Mouse (Mus musculus) megakaryocyte progenitor cell, adult 5-6 weeks (primary cell): Measurements from ENCODE around the gene Tmem52. TPM values are rescaled to one million over a fixed set of nuclear protein-coding genes. Genes with fewer than 3 reads are reported as not detected.
"Not testable (repeated sequence)": the region's sequence is repeated elsewhere in the genome, so short reads cannot be mapped to it uniquely, and the experiment has no call there.

Experiments used
- ATAC-seq: replicated peaks from 2 replicates; pipeline ENCODE4 v1.8.0; 2016; ENCODE audit warnings: mild to moderate bottlenecking, moderate TSS enrichment, inconsistent platforms; ENCODE audit not compliant: poor library complexity
- total RNA-seq, 2 experiments: library from RNA; stranded (forward) in 1 of 2; stranded (reverse) in 1 of 2; fragments of 157-497, 149-512 nt in 1 of 2; fragments of 200-1000 nt in 1 of 2; gene quantifications; 2 replicates each; pipeline versions ENCODE4 v1.2.3 to v1.2.4; 2015 to 2017

Tmem52 gene
- total RNA-seq, 2 experiments from 2014 or later = 0.15 TPM; not detected in 1

DNA sequence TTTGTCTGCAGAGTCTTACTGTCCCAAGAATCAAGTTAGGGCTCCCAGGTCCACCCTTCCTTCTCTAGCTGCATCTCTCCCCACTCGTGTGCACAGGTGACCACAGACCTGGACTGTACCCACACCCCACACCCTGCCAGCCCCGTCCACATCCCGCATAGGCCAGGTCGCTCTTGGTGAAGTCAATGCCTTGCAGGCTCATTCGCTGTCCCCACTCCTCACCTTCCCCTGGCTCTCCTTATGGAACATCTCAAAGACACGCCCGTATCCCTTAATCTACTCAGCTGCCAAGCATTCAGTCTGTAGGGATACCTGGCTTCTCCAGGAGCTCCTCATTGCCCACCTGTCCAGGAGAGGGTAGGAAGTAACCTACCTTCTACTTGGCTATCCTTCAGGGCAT lies 2.5 kb downstream of the Tmem52 start:
- no peak for ATAC-seq

DNA sequence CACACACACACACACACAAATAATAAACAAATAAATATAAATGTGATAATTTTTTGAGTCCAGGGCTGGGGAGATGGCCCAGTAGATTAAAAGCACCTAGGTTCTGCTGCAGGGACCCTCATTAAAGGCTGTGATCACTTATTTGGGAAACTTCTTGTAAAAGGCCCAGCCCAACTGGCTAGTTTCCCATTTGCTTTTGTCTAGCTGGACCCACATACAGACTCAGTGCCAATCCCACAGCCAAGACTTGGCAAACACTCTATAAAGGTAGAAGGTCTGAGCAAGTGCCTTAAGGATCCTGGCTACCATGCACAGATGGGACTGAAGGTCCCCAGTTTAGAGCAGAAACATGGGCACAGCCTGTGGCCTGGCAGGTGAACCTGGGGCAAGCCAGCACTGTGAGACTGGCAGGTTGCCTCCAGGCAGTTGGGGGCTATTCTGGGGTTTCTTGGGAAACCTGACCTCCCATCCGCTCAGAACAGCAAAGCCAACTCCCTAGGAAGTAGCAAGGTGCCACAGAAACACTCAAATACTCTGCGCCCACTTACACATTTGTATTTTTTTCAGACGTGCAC lies 3.9 kb downstream of the Tmem52 start:
- ATAC-seq = no peak

DNA sequence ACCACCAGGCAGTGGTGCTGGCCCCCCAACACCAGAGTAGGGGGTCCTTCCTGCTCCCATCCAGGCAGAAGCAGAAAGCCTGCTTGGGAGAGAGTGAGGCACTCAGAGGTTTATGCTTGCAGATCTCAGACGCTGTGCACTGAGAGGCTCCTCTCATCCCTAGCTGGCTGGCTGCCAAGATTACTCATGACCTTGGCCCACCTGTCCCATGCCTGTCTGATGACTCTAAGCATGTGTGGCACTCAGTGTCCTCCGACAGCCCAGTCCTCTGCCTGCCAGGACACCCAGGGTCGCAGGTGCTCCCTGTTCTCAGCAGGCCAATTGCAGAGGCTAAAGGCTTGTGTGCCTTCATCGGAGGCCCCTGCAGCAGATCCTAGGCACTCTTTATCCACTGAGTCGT lies 4.4 kb downstream of the Tmem52 start:
- ATAC-seq = no peak

DNA sequence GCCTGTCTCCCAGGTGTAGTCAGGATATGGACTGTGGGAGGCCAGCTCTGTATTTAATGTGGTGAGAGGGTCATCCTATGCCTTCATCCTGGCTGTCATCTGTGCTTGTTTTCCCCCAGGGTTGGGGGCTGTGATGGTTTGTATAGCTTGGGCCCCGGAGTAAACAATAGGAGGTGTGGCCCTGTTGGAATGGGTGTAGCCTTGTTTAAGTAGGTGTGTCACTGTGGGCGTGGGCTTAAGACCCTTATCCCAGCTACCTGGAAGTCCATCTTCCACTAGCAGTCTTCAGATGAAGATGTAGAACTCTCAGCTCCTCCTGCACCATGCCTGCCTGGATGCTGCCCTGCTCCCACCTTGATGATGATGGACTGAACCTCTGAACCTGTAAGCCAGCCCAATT lies 4.9 kb downstream of the Tmem52 start:
- not testable (repeated sequence) for ATAC-seq

DNA sequence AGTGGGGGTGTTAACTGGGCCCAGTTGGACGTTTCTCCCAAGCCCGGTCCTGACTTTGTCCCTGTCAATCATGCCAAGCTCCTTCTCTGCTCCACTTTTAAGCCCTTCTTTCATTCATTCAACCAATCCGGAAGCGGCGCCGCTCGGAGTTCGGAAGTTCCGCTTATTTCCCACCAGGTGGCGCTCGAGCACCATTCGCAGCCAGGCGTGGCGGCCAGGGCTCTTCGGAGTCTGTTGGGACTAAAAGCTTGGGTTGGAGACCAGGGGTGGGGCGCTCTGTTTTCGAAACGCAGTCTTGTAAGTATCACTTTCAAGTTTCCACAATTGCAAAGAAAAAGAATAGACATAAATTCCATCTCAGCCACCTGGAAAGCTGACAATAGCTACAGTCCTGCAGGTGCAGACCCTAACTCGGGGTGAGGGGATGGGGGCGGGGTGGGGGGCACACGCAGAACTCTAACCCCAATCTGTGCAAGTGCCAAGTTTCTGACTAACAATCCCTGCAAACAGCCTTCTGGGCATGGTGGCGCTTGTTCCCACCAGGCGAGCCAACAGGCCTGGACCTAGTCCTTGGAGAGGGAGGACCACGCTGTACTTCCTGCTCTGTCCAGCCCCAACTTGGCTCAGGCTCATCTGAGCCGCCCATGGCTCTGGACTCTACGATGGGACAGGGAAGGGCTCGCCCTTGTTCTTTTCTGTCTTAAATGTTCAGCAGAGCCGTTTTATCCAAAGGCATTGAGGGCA lies 12.6 kb downstream of the Tmem52 start:
- ATAC-seq = peak; percentile 99

DNA sequence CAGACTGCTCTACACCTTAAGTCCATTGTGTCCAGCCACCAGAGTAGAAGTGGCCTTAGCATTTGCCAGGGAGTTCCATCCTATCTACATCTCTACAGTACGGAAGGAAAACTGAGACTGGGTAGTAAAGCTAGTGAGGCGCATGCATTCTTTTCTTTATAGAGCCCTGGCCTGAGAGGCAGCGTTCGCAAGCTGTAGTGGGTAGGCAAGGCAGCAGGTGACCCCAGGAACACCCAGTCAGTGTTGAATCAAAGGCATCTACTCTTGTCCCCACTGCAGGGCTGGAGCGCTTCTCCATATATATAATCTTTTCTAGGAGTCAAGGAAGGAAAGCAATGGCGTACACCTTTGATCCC lies 13.2 kb downstream of the Tmem52 start:
- no peak for ATAC-seq

DNA sequence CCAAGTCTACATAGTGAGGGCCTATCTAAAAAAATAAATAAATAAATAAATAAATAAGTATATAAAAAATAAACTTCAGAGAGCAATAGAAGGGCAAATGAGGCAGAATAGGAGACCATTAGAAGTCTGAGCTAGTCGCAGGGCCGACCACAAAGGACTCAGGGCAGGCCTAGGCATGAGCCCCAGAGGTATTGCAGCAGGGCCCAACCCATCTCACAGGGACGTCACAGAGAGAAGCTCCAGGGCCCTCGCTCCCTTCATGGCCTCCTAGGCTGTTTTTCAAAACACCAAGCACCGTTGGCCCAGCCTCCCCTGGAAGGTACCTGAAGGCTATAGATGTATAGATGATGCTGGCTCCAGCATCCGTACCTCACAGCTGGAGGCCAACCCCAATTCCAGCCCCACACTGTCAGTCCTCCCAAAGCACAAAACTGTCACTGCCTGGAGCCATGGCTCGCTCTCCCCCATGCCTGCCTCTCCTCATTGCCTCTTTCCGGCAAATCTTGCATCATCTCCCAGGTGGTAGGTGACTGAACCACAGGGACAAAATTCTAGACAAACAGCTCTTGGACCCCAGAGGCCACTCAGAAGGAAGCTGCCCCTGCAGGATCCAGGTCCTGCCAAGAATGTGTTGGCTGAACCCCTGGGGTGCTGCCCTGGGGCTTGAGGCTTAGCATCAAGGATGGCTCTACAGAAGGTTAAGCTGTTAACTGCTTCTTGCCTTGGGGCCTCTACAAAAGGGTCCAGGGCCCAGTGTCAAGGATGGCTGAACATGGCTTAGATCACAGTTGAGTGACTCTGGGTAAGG lies 14.0 kb downstream of the Tmem52 start:
- no peak for ATAC-seq

DNA sequence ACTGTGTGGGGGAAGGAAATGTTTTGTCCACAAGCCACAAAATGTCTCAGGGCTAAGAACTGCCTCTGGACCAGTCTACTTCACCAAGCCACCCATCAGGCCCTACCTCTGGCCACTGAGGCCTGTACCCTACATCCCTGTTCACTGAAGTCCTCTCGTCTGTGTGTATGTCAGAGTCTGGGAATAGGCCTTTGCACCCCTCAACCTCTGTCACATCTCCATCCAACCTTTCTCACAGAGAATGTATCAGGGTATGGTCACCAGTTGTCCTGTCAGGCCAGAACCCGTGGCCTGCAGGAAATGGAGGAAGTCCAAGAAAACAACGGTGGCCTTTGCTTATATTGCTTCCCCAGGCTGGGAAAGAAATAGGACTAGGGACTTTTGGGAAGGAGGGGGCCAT lies 16.6 kb downstream of the Tmem52 start:
- no peak for ATAC-seq

DNA sequence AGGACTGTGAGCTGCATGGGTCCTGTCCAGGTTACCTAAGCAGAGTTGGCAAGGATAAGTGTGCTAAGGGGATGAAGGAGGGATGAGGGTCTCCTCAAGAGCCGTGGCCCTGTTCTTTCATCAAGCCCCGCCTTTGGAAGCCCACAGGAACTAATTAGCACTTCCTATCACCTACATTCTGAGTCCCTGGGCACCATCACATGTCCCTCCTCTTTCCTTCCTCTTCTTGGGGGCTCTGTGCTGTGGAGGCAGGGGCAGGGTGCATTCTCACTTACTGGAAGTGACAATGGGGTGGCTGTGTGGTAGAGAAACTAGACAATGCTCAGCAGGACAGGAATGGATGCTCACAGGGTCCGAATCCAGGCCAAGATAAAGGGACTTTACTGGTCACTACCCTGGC lies 18.8 kb downstream of the Tmem52 start:
- ATAC-seq = peak; percentile 43

DNA sequence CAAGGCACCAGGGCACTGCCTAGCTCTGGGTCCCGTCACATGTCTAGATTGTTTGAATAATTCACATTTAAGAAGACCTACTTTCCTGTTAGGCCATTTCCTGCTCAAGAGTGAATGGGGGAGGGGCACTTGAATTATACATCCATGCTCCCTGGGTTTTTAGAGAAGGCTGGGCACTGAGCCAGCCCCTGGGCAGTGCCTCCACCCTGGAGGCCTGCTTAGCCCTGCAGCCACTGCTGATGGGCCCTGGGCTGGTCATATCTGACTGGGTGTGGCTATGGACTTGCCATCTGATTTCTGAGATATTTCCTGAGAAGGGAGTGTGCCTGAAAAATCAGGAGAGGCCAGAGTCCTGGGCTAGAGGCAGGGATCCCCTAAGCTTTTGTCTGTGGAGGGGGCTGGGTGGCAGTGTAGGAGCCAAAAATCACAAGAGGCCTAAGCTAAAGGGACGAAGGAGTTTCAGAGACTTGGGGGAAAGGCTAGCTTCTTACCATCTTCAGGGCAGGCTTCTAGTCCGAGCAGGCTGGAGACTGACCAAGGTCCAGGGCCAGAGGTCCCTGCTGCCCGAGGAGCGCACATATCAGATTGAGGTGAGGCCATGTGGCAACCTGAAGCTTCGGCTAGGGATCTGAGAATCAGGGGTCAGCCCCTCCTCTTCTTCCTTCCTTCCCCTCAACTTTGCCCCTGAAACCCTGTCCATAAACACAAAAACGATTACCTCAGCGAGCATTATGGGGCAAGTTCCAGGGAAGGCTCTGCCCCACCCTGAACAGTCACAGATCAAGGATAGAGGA lies 19.5 kb downstream of the Tmem52 start:
- ATAC-seq = peak; percentile 33

DNA sequence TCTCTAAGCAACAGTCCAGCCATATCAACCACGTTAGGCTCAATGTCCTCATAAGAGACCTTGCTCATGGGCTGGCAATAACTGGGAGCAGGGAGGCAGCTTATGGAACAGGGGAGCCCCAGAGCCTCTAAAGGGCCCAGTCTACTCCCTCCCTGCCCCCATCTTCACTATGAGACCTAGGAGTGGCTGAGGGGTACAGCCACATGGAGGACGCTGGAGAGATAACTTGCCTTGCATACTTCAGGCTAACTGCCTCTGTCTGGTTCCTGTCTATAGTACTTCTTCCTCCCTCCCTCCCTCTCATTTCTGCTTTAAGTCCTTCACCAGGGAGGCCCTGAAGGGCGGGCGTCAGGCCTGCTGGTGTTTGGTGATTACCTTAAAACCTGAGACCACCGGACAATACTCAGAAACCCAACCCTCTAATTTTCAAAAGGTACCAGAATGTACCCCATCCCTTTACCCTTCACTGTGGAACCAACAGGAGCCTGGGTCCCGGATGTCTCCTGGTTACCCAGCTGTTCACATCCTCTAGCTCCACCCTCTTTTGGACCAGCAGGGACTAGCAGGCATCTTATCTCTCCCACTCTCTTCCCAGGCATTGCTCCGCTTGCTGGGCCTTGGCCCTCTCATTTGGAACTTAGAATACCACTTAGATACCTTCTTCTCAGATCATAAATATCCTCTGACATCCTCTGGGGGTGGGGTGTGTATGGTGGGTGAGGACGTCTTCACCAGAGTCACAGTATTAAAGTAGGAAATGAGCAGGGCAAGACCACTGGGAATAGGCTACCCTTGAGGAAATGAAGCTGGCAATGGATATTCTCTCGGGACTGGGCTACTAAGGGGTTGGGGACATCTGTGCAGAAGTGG lies 20.4 kb downstream of the Tmem52 start:
- ATAC-seq = no peak

DNA sequence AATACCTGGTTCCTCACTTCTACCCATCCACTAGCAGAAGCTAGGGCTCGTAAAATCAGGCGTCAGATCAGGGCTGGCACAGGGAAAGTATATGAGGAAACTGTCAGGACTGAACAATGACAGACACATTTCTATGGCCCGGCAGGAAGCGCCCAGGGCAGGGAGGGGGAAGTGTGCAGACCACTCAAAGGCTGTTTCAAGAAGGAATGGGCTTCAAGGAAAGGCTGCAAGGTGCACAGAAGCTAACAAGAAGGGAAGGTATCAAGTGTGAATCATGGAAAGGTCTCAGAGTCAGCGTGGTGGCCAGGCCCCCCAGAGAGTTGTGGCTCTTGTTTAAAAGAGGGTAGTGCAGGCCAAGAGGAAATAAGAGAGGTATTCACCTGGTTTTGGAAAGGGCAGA lies 21.5 kb downstream of the Tmem52 start:
- no peak for ATAC-seq

DNA sequence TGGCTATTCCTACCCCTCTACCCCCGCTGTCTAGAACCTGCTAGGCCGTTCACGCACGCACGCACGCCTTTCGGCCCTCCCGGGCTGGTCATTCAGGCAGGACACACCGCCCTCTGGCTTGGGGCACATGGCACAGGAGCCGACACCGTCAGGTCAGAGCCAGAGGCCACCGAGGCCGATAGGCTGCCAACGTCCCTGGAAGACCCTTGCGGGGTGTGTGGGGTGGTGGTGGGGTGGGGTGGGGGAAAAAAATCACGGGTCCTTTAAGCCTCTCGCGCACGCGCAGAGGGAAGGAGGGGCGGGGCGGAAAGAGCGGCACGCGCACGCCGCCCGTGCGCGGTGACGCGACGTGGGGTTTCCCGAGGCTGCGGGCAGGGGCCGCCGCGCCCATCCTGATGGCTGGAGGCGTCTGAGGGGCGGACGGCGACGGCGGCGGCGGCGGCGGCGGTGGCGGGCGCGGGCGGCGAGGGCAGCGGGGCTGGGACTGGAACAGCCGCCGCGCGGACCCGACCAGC lies 22.1 kb downstream of the Tmem52 start, which contains the start of gene Gnb1:
Gene Gnb1, plus strand, starts transcription at position 372 of the 515 bp plus-strand sequence.
- peak; percentile 70 for ATAC-seq

DNA sequence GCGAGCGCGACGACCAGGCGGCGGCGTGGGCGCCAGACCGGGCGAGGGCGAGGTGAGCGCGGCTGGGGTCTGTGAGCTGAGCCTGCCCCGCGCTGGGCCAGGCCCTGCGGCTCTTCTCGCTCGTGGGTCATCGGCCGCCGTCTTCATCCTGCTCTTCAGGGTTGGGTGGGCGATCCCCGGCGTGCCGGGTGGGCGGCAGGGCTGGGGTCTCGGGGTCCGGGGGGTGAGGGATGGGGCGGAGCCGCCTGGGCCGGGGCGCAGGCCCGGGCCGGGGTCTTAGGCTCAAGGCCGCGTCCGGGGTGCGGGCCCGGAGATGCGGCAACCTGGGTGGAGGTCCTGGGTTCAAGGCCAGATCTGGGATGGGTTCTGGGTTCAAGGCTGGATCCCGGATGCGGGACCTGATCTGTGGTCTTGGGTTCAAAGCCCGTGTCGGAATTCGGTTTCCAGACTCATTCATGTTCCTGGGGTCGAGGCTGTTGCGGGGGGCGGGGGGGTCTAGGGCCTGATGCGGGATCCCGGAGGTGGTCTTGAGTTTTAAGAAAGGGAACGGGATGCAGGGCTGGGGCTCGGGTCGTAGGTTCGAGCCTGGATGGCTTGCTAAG lies 22.7 kb downstream of the Tmem52 start:
- ATAC-seq = no peak

DNA sequence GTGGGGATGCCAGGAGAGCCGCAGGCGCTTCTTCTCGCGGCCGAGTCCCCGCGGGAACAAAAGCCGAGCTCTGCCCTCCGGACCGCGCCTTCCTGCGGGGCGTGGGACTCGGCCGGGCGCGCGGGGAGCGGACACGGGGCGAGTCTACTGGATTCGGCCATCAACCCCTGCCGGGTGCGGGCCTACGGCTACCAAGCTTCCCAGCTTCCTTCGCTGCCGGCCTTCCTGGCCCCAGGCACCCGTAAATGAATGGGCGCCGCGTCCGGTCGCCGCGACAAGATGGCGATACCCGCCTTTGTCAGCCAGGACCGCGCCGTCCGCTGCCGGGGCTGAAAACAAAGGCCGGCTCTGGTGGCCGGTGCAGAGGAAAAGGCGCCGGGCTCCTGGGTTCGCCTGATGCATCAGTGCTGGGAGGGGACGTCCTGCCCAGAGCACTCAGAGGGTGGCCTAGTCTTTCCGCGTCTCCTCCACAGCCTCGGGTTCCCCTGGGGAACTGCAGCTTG lies 23.3 kb downstream of the Tmem52 start:
- peak; percentile 17 for ATAC-seq

DNA sequence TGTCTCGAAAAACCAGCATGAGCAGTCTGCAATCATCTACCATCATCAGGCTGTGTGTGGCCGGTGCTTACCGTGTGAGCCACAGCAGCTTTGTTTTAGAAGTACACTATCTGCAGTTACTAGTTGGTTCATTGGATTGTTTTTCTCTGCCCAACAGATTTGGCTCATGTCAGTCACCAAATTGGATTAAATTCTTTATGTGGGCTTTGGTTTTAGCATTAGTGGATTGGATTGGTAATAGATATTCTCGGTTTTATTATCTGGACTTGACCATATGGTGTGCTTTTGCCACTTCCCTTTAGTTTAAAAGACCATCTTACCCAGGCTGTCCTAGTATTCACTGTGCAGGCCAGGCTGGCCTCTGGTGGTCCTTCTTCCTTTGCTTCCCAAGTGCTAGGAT lies 26.0 kb downstream of the Tmem52 start:
- no peak for ATAC-seq

DNA sequence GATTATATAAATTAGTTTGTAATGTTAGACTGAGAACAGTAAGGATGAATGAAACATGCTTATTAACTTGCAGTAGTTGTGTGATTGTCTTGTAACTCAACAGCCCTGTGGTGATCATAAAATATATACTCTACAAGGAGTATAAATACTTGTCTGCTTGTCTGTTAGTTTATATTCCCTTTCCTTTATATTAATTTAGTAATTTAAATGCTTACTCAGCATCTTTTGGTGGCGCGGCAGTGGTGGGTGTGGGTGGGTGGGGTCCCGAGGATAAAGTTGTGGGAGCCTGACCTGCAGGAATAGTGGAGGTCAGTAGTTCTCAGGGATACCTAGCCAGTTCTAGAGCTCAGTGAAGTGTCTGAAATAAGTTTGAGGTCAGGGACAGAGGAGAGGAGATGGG lies 29.0 kb downstream of the Tmem52 start:
- no peak for ATAC-seq

DNA sequence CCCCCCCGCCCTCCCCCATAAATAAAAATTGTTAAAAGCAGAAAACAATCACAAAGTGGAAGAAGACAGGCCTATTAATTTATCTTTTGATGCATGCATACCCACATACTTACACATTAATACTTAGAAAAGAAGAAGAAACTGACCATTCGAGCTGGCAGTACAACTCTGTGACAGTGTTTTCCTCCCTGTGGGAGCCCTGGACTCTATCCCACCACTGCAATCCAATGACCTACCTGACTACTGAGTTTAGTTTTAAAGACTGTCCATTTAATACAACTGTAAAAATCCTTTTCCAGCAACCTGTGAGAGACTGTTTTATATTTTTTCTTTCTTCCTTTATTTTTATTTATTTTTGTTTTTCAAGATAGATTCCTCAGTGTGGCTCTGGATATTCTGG lies 32.2 kb downstream of the Tmem52 start:
- ATAC-seq = no peak

DNA sequence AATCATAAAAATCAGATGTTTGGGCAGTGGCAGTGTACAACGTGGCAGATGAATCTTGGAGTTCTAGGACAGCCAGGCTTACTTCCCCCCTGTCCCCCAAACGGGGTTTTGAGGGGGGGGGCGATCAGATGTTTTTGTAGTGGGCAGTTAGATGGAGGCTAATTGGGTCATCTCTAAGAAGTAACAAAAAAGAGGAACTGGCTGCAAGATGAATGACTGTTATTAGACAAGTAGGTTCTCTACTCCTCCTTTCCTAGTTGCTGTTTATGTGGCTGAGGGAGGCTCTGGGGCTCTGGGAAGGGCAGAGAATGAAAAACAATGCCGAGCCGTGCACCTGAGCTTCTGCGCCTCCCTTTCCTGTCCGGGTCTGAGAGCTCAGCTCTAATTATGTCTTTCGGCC lies 36.2 kb downstream of the Tmem52 start:
- ATAC-seq = peak; percentile 73
